Mouse (Mus musculus): ENCODE data around the gene Phkg2.
"Not testable (repeated sequence)": the region's sequence is repeated elsewhere in the genome, so short reads cannot be mapped to it uniquely, and the experiment has no call there.

The Phkg2 gene

DNA sequence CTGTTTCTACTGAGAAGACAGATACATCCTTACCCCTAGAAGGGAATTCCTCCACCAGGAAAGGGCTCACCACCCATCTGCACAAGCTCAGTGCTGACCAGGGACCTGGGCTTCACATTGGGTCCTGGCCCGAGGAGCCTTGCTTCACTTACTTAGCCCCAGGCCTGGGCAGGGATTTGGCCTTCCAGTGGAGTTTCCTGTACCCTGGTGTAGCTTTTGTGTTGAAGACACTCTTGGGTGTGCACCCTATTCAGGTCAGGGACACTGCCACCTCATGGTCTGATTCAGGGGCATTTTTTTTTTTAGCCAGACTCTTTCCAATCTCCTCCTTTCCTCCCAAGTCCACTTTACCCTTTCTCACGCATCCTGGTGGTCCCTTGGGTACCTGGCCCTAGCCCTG, 29.8 kb downstream of the Phkg2 start:
- DNase-seq (ENCODE audit: low spot score in 2 of 2): no peak

DNA sequence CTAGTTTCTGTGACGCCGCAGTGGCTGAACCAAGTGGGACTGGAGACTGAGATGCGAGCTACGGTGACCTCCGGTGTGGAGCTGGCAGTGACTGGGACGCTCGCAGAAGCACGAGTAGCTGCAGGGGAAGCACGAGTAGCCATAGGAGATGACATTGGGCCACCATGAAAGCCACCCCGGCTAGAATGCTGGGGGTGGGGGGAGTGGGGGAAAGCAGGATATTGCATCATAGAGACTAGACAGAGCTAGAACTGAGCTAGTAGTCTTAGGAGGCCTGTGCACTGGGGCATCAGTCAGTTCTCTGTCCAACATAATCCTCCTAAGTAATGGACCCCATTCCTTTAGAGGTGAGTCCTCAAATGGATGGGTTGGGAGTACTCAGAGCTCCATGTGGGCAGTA, 31.1 kb downstream of the Phkg2 start:
- no peak for DNase-seq (ENCODE audit: low spot score in 2 of 2)

DNA sequence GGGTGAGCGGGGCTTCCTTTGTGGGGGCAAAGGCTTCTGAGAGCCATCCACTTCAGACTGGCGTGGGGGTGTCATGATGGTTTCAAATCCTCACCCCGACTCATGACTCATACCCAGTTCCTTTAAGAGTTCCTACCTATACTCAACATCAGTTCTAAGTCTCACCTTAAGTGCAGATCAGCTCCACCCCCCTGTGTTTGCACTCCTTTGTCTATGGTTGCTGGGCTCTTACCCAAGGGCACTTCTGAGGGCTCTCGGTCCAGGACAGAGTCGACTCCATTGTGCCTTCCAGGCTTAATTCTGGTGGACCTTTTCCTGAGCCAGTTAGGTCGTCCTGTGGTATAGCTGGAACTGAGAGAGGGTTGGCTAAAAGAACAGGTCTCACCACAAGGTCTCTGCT, 34.0 kb downstream of the Phkg2 start:
- DNase-seq (ENCODE audit: low spot score in 2 of 2): no peak

DNA sequence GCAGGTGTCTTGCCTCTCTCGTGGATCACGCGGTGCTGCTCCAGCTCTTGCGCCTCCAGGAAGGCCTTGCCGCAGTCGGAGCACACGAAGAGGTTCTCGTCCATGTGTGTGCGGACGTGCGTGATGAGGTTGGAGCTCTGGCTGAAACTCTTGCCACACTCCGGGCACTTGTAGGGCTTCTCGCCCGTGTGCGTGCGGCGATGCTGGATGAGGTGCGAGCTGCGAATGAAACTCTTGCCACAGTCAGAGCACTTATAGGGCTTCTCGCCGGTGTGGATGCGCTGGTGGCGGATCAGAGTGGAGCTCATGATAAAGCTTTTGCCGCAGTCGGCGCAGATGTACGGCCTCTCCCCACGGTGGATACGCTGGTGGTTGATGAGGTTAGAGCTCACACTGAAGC, 37.9 kb downstream of the Phkg2 start:
- no peak for DNase-seq (ENCODE audit: low spot score in 2 of 2)

DNA sequence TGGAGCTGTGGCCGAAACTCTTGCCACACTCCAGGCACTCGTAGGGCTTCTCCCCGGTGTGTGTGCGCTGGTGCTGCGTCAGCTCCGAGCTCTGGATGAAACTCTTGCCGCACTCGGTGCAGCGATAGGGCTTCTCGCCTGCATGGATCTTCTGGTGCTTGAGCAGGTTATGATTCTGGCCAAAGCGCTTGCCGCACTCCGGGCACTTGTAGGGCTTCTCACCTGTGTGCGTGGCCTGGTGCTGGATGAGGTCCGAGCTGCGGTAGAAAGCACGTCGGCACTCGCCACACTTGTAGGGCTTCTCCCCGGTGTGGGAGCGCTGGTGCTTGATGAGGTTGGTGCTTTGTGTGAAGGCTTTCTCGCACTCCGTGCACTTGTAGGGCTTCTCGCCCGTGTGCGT, 38.4 kb downstream of the Phkg2 start:
- DNase-seq (ENCODE audit: low spot score in 2 of 2): no peak

DNA sequence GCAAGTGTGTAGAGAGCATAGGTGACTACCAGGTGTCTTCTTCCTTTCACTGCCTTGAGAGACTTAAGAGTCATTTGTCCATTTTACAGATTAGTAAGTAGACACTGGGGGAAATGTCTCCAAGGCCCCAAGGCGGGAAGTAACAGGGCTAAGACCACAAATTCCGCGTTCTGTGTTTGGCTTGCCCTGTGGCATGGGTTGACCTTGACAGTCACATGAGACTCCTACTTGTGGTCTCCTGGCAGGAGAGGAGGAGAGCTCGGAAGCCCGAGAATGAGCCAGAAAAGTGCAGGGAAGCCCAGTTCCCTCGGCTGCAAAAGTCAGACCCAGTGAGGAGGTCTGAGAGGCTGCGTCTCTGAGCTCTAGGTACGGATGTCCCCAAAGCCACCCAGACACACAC, 40.4 kb downstream of the Phkg2 start:
- DNase-seq (ENCODE audit: low spot score in 2 of 2): no peak

DNA sequence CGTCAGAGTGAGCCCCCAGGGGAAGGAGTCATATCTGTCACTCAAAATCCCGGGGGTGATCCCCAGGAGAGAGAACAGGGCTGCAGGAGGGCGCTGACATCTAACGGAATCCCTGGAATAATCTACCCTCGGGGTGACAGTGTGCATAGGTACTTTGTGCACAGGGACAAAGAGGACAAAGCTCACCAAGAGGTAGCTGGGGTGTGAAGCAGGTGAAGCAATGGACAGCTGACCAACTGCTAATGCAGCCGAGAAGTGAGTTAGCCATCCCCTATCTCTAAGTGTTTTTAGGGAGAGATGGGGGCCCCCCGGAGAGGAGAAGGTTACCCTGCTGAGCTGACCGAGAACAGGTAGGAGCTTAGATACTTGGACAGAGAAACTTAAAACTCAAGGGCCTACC, 41.0 kb downstream of the Phkg2 start:
- no peak for DNase-seq (ENCODE audit: low spot score in 2 of 2)

DNA sequence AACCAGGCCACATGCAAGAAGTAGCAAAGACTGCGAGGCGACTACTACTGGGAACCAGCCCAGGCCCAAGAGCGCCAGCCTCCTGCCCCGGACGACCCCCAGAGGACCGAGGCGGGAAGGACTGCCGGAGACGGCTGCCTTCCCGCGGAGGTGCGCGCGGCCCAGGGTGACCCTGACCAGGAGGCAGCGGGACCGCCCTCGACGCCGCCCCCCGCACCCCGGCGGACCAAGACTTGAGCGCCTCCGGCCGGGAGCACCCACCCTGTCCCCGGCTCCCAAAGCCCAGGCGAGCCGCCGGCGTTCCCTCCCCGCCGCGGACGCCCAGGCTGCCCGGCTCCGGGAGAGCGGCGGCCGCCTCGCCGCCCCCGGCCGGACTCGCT, 41.4 kb downstream of the Phkg2 start:
- no peak for DNase-seq (ENCODE audit: low spot score in 2 of 2)

DNA sequence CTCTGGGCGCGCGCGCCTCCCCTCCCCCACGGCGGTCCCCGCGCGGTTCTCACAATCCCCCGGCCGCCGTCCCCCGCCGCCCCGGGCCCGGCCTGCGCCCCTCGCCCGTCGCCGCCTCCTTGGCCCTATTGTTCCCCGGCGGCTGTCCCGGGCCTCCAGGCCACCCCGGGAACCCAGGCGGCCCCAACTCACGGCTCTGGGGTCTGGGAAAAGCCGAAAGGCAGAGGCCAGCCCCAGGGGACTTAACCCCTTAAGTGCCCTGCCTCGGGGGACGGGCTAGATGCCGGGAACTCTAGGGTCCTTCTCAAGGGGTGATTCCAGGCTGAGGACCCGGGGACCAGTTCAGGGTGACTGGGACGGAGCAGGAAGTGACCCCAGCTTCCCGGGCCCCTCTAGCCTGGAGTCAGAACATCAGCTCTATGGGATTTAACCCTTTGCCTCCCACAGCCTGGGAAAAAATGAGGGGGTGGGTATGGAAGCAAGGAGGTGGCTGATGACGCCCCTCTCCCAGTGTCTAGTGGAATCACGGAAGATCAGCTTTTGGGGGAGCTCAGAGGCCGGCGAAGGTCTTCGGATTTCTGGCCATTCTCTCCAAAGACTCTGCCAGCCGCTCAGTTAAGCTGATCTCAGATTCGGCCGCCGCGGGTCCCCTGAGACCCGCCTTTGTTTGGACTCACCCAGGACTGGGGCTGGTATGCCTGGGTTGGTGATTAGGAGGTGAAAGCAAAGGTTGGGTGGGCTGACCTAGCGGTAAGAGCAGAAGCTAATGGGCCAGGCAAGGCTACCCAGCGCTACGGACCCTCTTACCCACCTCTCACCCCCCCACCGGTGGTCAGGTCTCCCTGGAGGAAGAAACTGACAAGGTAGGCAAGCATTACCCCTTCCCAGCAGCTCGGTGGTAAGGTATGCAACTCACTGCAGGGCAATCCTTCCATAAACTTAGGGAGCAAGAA, 42.0 kb downstream of the Phkg2 start, which contains the start of gene Zfp629:
Gene Zfp629 (minus strand): TSS at position 907 of the 953 bp plus-strand sequence.
- DNase-seq (ENCODE audit: low spot score in 2 of 2): peak; percentile 75 to 79

DNA sequence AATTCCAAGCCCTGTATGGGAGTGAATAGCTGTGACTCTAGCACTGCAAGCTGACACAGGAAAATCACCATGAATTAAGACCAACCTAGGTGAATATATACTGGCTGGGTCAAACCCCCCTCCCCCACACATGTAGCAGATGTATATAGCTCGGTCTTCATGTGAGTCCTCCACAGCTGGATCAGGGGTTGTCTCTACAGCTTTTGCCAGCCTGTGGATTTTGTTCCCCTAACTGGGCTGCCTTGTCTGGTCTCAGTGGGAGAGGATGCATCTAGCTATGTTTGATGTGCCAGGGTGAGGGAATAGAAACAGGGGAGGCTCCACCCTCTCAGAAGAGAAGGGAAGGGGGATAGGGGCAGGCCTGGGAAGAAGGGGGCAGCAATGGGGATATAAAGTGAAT, 43.2 kb downstream of the Phkg2 start:
- DNase-seq (ENCODE audit: low spot score in 2 of 2): no peak

DNA sequence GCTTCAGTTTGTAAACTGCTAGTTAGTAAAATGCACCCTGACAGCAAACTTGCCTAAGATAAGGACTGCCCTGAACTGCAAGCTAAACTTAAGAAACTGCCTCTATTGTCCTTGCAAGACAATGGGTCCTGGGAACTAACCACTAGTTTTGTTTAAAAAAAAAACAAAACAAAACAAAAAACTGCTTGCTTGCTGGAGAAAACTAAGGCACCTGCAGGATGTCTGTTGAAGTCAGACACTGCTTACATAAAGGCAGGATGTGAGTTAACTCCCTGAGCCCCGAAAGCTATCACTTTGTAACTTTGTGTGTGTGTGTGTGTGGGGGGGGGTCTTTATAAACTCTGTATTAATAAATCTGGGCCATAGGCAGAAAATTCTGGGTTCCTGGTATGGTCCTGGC, 43.7 kb downstream of the Phkg2 start:
- DNase-seq (ENCODE audit: low spot score in 2 of 2): no peak

DNA sequence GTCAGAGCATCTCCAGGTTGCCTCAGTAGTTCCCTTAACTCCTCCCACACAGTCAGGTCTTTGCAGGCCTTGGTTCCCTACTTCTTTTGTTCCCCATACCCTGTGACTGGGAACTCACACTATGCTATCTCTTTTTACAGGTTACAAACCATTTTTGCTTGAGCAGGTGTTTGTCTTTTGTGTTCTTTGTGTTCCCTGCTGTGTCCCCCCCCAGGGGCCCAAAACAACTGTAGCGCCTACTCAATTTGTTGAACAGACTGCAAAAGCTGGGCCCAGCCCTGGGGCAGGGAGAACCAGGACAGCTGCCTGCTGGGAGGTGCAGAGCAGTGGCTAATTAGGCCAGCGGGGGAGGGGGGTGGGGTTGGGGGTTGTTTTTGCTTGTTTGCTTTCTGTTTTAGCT, 44.8 kb downstream of the Phkg2 start:
- no peak for DNase-seq (ENCODE audit: low spot score in 2 of 2)

DNA sequence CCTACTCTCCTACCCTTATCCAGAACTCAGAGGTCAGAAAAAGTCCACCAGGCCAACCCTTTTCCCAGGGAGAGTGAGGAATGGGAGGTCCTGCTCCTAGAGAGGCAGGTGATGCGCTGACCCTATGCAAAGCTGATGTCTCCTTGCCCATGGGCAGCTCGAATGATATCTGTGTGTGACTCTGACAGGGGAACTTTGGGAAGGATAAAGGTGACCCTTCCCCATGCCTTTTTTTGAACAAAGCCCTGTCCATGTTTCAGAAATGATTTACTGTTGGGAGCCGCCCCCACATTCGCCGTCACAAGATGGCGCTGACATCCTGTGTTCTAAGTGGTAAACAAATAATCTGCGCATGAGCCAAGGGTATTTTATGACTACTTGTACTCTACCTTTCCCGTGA, 45.3 kb downstream of the Phkg2 start:
- not testable (repeated sequence) for DNase-seq (ENCODE audit: low spot score in 2 of 2)

DNA sequence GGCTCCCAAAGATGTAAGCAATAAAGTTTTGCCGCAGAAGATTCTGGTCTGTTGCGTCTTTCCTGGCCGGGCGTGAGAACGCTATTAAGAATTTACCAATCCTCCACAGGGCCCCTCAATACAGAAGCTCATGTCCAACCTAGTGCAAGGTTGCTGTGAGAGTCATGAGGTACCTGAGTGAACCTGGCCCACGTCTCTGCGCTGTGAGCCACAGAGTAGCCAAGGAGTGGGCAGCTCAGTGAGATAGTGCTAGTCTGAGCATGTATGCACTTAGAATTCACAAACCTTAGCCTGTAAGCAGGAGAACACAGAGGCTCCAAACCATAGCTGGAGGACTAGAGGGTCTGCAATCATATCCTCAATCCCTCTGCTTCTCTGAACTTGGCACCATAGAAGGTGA, 52.9 kb downstream of the Phkg2 start:
- DNase-seq (ENCODE audit: low spot score in 2 of 2): no peak

DNA sequence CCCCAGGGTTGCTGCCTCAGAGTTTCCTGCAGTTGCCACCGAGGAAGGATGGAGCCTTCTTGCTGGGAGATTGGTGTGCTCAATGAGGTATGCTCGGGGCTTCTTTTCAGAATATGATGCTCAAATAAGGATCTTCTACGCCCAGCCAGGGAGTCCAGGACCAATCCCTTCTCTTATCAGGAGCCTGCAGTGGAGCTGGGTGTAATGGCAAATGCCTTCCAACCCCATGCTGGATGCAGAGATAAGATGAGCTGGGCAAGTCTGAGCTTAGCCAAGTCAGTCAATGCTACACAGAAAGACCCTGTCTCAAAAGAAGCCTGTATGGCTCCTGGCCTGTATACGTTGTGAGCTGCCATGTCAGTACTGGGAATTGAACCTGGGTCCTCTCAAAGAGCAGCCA, 53.3 kb downstream of the Phkg2 start:
- no peak for DNase-seq (ENCODE audit: low spot score in 2 of 2)

DNA sequence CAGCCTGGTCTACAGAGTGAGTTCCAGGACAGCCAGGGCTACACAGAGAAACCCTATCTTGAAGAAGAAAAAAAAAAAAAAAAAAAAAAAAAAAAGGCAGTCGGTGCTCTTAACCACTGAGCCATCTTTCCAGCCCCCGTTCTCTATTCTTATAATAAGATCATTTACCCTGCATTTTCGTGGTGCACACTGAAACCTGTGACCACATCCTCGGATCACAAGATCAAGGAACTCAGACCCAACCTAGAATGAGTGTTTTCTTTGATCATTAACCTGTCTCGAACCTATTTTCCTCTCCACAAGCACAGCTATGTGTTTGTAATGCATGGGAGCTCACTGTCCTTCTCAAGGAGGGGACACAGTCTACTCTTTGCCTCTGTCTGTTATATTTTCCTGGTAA, 55.5 kb downstream of the Phkg2 start:
- DNase-seq (ENCODE audit: low spot score in 2 of 2): no peak

DNA sequence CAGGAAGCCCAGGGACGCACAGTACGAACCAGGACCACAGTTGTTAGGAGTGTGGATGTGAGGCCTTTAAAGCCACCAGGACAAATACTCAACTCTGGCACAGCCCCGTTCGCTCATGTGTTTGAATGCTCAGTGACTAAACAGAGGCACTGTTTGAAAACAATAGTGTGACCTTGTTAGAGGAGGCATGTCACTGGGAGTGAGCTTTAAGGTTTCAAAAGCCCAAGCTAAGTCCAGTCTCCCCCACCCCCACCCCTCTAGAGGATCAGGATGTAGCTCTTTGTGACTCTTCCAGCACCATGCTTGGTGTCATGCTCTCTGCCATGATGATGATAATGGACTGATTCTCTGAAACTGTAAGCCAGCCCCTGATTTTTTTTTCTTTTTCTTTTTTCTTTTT, 58.3 kb downstream of the Phkg2 start:
- no peak for DNase-seq (ENCODE audit: low spot score in 2 of 2)
